Mouse (Mus musculus) liver, embryonic 16.5 days (tissue): Measurements from ENCODE around the gene Bcl2l2. TPM values are rescaled to one million over a fixed set of nuclear protein-coding genes. Genes with fewer than 3 reads are reported as not detected.

ENCODE experiments used
- ATAC-seq: fragments of 200-750 bp; cut with Nextera tagmentation; 2 replicates; pipeline ENCODE4 v1.8.0; 2017; ENCODE audit warnings: low read depth, mild to moderate bottlenecking, moderate number of reproducible peaks, moderate library complexity
- H3K27ac ChIP-seq: fragments of 300-500 bp; sonication (generic); 2 replicates; pipeline ENCODE4 v1.5.1; 2014; ENCODE audit warnings: mild to moderate bottlenecking, low read length
- H3K27me3 ChIP-seq: fragments of 300-500 bp; sonication (generic); 2 replicates; pipeline ENCODE4 v1.6.1; 2014; ENCODE audit warnings: low read depth, low read length, mixed read lengths; ENCODE audit not compliant: control insufficient read depth, insufficient read depth
- H3K36me3 ChIP-seq: fragments of 300-500 bp; sonication (generic); 2 replicates; pipeline ENCODE4 v1.6.1; 2014; ENCODE audit warnings: mild to moderate bottlenecking; ENCODE audit not compliant: control insufficient read depth, insufficient read depth
- H3K4me1 ChIP-seq: fragments of 300-500 bp; sonication (generic); 2 replicates; pipeline ENCODE4 v1.6.1; 2014; ENCODE audit warnings: low read depth, low read length, mixed read lengths; ENCODE audit not compliant: control insufficient read depth
- H3K4me2 ChIP-seq: fragments of 300-500 bp; sonication (generic); 2 replicates; pipeline ENCODE4 v1.6.1; 2014; ENCODE audit warnings: low read depth, low read length, mixed read lengths
- H3K4me3 ChIP-seq: fragments of 300-500 bp; sonication (generic); 2 replicates; pipeline ENCODE4 v1.5.1; 2014; ENCODE audit warnings: low read depth, mild to moderate bottlenecking, low read length
- H3K9ac ChIP-seq: fragments of 300-500 bp; sonication (generic); 2 replicates; pipeline ENCODE4 v1.6.1; 2014; ENCODE audit warnings: low read depth, low read length
- H3K9me3 ChIP-seq: fragments of 300-500 bp; sonication (generic); replicated peaks from 2 replicates; pipeline ENCODE4 v1.6.1; 2016; ENCODE audit warnings: low read length; ENCODE audit not compliant: control insufficient read depth
- WGBS: fragments of 180-500 bp; shearing (Covaris S2); extraction: QIAGEN DNeasy Blood & Tissue Kit; methylation state at CpG from one replicate; pipeline ENCODE4 v1.1.7; 2014; ENCODE audit not compliant: insufficient replicate concordance; 5-methylcytosine and 5-hydroxymethylcytosine counted together
- polyA plus RNA-seq: library from polyadenylated mRNA; unstranded; fragments of >200 nt; fragmentation: Nextera tagmentation; extraction: Ambion mirVana; gene quantifications from 2 replicates; pipeline ENCODE4 v1.2.1, GENCODE M21; 2015

The Bcl2l2 gene
- polyA plus RNA-seq, result 0.42 and 0.69 TPM in 2 replicates

GRCm38 (mm10) chr14:54883154-54884021, at the start of gene Bcl2l2, which contains the start of gene Gm20521:
Gene Bcl2l2, plus strand, starts transcription at chr14:54883377.
Gene Gm20521, plus strand, starts transcription at chr14:54883441.
- Histone ChIP-seq H3K27ac (peak within 1 kb of the TSS; percentile 64), H3K9ac (peak within 1 kb of the TSS; percentile 33), H3K4me3 (peak within 1 kb of the TSS; percentile 66), H3K36me3 (no peaks in the 10 kb centered on the region), H3K4me1 (peaks cover 11% of the 10 kb centered on the region), H3K9me3 (no peaks in the 10 kb centered on the region), H3K27me3 (no peaks in the 10 kb centered on the region), H3K4me2 (peak within 1 kb of the TSS; percentile 60)
- WGBS, result 2% methylated on average over 27 of the region's 27 CpGs
- peak; percentile 94 for ATAC-seq

GRCm38 (mm10) chr14:54843461-54843860, 39.7 kb upstream of the Bcl2l2 start:
- no peaks in the 10 kb centered on the region for H3K9me3 ChIP-seq
- no peak for ATAC-seq
- no peak overlapping the region for H3K9ac ChIP-seq
- 3% methylated on average over 4 of the region's 4 CpGs for WGBS
- no peaks in the 10 kb centered on the region for H3K27me3 ChIP-seq
- H3K4me2 ChIP-seq, result no peak overlapping the region
- H3K36me3 ChIP-seq, result no peaks in the 10 kb centered on the region
- H3K4me1 ChIP-seq, result no peaks in the 10 kb centered on the region
- no peak overlapping the region for H3K27ac ChIP-seq
- H3K4me3 ChIP-seq, result no peak overlapping the region

GRCm38 (mm10) chr14:54855726-54856125, 27.5 kb upstream of the Bcl2l2 start:
- no peaks in the 10 kb centered on the region for H3K27me3 ChIP-seq
- 68% methylated on average over 3 of the region's 3 CpGs for WGBS
- no peak overlapping the region for H3K4me3 ChIP-seq

DNA sequence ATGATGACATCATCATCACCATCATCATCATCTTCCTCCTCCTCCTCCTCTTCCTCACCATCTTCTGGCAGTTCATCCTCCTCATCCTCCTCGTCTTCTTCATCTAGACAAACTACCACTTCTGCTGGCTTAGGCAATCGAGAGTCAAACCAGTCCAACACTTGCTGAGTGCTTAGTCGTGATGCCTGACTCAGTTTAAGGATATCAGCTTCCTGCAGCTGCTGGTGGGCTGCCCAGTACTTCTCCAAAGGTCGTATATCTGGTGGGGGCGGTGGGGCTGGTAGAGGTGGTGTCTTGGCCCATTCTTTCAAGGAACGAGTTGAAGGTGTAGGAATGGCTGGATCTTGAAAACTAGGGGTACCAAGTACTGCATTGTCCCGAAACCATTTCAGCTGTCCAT, 26.5 kb upstream of the Bcl2l2 start:
- no peak overlapping the region for H3K4me2 ChIP-seq
- WGBS, result 34% methylated on average over 7 of the region's 7 CpGs
- no peaks in the 10 kb centered on the region for H3K36me3 ChIP-seq
- no peak for ATAC-seq
- no peaks in the 10 kb centered on the region for H3K9me3 ChIP-seq
- H3K27me3 ChIP-seq, result no peaks in the 10 kb centered on the region
- no peak overlapping the region for H3K27ac ChIP-seq
- no peaks in the 10 kb centered on the region for H3K4me1 ChIP-seq
- no peak overlapping the region for H3K4me3 ChIP-seq
- H3K9ac ChIP-seq, result no peak overlapping the region

More at GRCm38 (mm10) chr14:54855726-54856125, 27.5 kb upstream of the Bcl2l2 start:
- no peak for ATAC-seq
- Histone ChIP-seq H3K27ac (no peak overlapping the region), H3K4me1 (no peaks in the 10 kb centered on the region), H3K9me3 (no peaks in the 10 kb centered on the region), H3K4me2 (no peak overlapping the region), H3K9ac (no peak overlapping the region), H3K36me3 (no peaks in the 10 kb centered on the region)

GRCm38 (mm10) chr14:54857891-54858290, 25.3 kb upstream of the Bcl2l2 start:
- 77% methylated on average over 9 of the region's 9 CpGs for WGBS
- H3K9me3 ChIP-seq, result no peaks in the 10 kb centered on the region
- no peaks in the 10 kb centered on the region for H3K36me3 ChIP-seq
- no peak overlapping the region for H3K9ac ChIP-seq
- H3K27me3 ChIP-seq, result no peaks in the 10 kb centered on the region
- H3K4me2 ChIP-seq, result no peak overlapping the region
- H3K27ac ChIP-seq, result no peak overlapping the region
- H3K4me1 ChIP-seq, result no peaks in the 10 kb centered on the region
- ATAC-seq, result no peak
- H3K4me3 ChIP-seq, result no peak overlapping the region

DNA sequence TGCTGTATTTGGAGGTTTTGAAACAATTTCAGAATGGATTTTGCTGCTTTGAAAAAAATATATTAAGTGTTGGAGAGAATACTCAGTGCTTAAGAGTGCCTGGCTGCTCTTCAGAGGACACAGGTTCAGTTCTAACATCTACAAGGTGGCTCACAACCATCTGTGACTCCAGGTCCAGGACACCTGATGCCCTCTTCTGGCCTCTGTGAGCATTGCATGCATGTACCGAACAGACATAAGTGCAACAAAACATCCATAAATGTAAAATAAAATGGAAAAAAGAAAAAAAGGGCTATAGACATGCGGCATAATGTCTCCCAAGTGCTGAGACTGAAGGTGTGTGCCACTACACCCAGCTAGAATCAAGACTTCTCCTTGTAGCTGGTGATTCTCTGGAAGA, 22.7 kb upstream of the Bcl2l2 start:
- ATAC-seq, result no peak
- peaks cover 4% of the 10 kb centered on the region for H3K4me1 ChIP-seq
- WGBS, result 19% methylated on average over 2 of the region's 2 CpGs

GRCm38 (mm10) chr14:54863501-54864312, 19.5 kb upstream of the Bcl2l2 start:
- Histone ChIP-seq H3K27ac (peak overlapping the region; percentile 40), H3K4me1 (peaks cover 4% of the 10 kb centered on the region), H3K36me3 (no peaks in the 10 kb centered on the region), H3K4me2 (peak overlapping the region; percentile 95), H3K27me3 (no peaks in the 10 kb centered on the region), H3K4me3 (peak overlapping the region; percentile 89), H3K9ac (peak overlapping the region; percentile 79), H3K9me3 (no peaks in the 10 kb centered on the region)
- WGBS, result under 1% methylated on average over 44 of the region's 56 CpGs
- ATAC-seq, result peak; percentile 100

More for the DNA sequence above, 22.7 kb upstream of the Bcl2l2 start:
- no peak overlapping the region for H3K9ac ChIP-seq
- no peaks in the 10 kb centered on the region for H3K27me3 ChIP-seq
- H3K9me3 ChIP-seq, result no peaks in the 10 kb centered on the region
- H3K27ac ChIP-seq, result no peak overlapping the region
- no peaks in the 10 kb centered on the region for H3K36me3 ChIP-seq
- no peak overlapping the region for H3K4me3 ChIP-seq
- H3K4me2 ChIP-seq, result no peak overlapping the region

- Histone ChIP-seq H3K4me3 (peak overlapping the region; percentile 89), H3K27me3 (no peaks in the 10 kb centered on the region), H3K4me1 (peaks cover 4% of the 10 kb centered on the region), H3K9ac (peak overlapping the region; percentile 79), H3K4me2 (peak overlapping the region; percentile 95), H3K9me3 (no peaks in the 10 kb centered on the region), H3K36me3 (no peaks in the 10 kb centered on the region), H3K27ac (peak overlapping the region; percentile 40)
- no peak for ATAC-seq
- WGBS, result 9% methylated on average over 21 of the region's 21 CpGs
Observed at GRCm38 (mm10) chr14:54864313-54865036, 18.7 kb upstream of the Bcl2l2 start.
